ENCODE assay signal across 20 mouse cellular contexts in genomic region chr6:120167574-120167973, GRCm38 (mm10).
"Had no signal": no experiment of that assay in that cellular context is flagged by ENCODE, and none has a peak within 500 bp of the region (broad histone marks: within the 10 kb centered on the region; RNA-seq: fewer than 3 reads in every experiment).

No protein-coding gene starts in this region.

- ATAC-seq: intestine, embryonic 15.5 days; lung, postnatal 0 days had no signal

- H3K9ac ChIP-seq: intestine, embryonic 15.5 days; limb, embryonic 13.5 days; liver, embryonic 14.5 days; lung, embryonic 14.5 days had no signal

- H3K4me2 ChIP-seq: intestine, embryonic 15.5 days; limb, embryonic 13.5 days; lung, embryonic 14.5 days; midbrain, embryonic 11.5 days had no signal

- H3K4me1 ChIP-seq: intestine, embryonic 15.5 days; limb, embryonic 10.5 days; limb, embryonic 13.5 days had no signal

- DNase-seq: kidney, adult 2 months; kidney, postnatal 25 days; layer of hippocampus, adult 9-11 months; lung, embryonic 14.5 days; lung, postnatal 36 days; midbrain, embryonic 14.5 days; right cerebral cortex, postnatal 4 days; thymus, adult 2 months; thymus, postnatal 14 days; thymus, postnatal 4 days had no signal

- H3K36me3 ChIP-seq: intestine, embryonic 15.5 days; limb, embryonic 10.5 days; limb, embryonic 13.5 days had no signal

- H3K27me3 ChIP-seq: intestine, embryonic 15.5 days; limb, embryonic 13.5 days had no signal

- H3K4me3 ChIP-seq: intestine, embryonic 15.5 days; layer of hippocampus, adult 2 months; limb, embryonic 10.5 days; limb, embryonic 13.5 days; megakaryocyte, embryonic 14.5 days had no signal

- H3K9me3 ChIP-seq: intestine, embryonic 15.5 days; limb, embryonic 10.5 days; limb, embryonic 13.5 days; megakaryocyte, embryonic 14.5 days had no signal

- H3K27ac ChIP-seq: intestine, embryonic 15.5 days; kidney, postnatal 0 days; layer of hippocampus, adult 2 months; limb, embryonic 10.5 days; limb, embryonic 13.5 days; liver, embryonic 14.5 days; stomach, postnatal 0 days had no signal
